Mouse (Mus musculus) A20 (cell line): ENCODE results near the gene Fam72a.
A peak's percentile ranks its signal among the peaks of the same experiment; 100 is the strongest.

Source experiments
- DNase-seq: peaks from one replicate; pipeline ENCODE4 v3.0.0-alpha.2; 2011; ENCODE audit warnings: low read depth, low spot score

The Fam72a gene

GRCm38 (mm10) chr1:131578943-131579680, 51.4 kb downstream of the Fam72a start:
- DNase-seq = no peak

GRCm38 (mm10) chr1:131580389-131580788, 52.7 kb downstream of the Fam72a start:
- DNase-seq = no peak

GRCm38 (mm10) chr1:131583598-131583997, 55.9 kb downstream of the Fam72a start:
- peak; percentile 4 for DNase-seq

GRCm38 (mm10) chr1:131586836-131587235, 59.1 kb downstream of the Fam72a start:
- no peak for DNase-seq
